Mouse (Mus musculus): ENCODE measurements around the gene Slc26a11.
"Not testable (repeated sequence)": the region's sequence is repeated elsewhere in the genome, so short reads cannot be mapped to it uniquely, and the experiment has no call there.

The Slc26a11 gene

DNA sequence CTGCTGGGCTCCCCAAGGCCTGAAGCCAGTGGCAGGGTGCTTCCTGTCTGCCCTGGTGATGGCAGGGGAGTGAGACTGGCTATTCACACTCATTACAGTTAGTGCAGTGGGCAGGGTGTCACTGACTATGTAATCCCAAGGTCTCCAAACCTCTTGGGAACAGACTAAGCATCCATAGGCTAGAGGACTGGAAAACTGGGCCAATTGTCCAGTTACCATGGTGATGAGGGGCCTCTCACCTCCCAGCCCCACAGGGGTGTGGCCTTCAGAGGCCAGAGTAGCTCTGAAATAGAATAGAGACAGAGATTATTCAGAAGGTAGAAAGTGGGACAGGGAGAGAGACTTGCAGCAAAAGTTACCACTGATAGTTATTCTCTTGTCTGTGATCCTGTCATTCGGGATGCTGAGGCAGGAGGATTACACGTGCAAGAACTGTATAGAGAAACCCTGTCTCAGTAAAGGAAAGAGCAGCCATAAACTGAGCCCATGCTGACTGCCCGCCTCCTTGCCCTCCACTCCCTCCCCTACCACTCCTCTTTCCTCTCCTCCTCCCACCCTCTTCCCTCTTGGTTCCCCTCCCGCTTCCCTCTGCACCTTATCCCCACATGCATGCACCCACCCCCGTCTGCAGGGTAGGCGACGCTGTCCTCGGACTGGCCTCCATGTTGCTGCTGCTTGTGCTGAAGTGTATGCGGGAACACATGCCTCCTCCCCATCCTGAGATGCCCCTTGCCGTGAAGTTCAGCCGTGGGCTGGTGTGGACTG lies 7.6 kb downstream of the Slc26a11 start:
- DNase-seq (ENCODE audit: low spot score in 2 of 2) = no peak

DNA sequence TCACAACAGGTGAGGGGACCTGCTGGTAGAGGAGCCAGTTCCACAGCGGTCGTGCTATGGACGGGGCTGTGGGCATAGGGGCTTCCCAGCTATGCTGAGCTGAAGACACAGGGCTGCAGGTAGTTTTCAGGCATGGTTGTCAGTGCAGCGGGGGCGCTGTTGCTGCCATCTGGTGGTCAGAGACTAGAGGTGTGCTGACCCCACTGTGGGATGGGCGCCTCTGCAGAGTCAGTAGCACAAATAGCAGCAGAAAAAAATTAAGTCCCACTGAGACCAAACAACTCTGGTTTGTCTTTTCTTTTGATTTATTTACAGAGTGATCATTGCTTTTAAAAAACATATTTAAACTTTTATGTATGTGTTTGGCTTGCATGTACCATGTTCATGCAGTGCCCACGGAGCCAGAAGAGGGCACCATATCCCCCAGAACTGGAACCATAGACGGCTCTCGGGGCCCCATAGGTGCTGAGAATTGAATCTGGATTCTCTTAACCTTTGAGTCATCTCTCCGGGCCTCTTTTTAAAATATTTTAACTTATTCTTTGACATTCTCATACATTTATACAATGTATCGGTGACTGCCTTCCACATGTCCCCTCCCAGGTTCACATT lies 8.3 kb downstream of the Slc26a11 start:
- peak; percentile 66 to 84 for DNase-seq (ENCODE audit: low spot score in 2 of 2)

DNA sequence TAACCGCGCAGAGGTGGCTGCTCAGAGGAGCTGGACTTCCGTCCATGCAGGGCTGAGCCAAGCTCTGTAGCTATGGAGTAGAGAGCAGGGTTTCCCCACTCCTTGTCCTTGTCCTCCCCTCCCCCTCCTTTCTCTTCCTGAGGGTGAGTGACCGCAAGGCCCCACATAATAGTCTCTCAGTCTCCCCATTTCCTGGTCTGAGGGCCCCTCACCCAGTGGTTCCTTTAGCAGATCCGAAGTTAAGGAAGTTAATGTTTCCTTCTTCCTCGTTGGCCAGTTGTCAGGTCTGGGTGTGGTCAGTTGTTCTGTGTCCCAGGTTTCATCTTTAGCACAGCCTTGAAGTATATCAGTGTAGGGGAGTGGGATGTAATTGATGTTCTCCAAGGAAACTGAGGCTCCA lies 20.1 kb downstream of the Slc26a11 start:
- no peak for DNase-seq (ENCODE audit: low spot score in 2 of 2)

DNA sequence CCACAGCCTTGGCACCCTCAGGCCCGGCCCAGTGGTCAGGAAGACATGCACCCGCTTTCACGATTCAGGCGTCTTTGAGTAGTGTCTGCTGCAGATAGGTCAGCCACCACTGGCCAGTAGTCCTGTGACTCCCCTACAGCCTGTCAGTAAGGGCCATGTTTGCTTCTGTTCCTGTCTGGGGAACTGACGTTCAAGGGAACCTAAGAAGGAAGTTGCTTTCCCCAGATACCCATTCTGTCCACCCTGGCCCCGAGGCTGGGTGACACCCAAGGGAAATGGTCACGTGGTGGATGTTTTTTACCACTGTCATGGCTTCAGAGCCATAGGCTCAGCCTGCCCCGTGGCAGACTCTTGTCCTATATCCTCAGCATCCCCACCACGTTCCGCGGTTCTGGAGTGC lies 22.0 kb downstream of the Slc26a11 start:
- DNase-seq (ENCODE audit: low spot score in 2 of 2) = no peak

DNA sequence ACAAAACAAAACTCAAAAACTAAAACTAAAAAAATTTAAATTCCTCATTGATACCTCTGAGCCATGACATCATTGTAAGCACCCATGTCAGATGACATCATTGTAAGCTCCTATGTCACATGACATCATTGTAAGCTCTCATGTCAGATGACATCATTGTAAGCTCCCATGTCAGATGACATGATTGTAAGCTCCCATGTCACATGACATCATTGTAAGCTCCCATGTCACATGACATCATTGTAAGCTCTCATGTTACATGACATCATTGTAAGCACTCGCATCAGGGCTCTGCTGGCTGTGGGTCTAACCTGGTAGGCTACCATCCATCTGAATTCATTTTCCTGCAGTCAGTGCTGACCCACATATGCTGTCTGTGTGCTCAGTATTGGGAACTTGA lies 23.2 kb downstream of the Slc26a11 start:
- no peak for DNase-seq (ENCODE audit: low spot score in 2 of 2)

DNA sequence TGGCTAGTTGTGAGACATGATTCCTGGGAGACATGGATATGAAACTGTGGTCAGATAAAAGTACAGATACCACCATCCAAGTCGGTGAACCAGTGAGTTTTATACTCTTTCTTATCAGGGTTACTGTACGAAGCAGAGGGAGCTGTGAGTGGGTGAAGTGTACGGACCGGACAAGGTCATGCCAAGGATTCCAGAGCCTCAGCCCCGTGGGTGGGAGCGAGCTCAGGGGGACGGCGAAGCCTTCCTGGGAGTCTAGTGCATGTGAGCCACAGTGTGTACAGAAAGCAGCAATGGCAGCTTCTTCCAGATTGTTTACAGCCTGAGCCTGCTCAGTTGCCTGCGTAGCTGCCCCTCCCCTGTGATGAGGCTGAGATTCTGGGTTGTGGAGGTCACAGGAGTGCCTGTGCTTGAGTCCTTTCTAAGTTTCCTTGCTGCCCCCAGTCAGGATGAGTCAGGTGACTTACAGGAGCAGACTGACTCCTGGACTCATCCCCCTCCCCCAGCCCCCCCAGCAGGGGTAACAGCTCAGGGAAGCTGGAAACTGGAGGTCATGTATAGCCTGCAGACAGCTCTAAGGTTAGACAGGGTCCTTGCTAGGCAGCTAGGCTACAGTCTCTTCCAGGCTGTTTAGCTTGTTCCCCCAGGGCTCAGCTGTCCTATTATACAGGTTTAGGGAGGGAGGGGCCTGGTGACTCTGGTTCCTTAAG lies 26.4 kb downstream of the Slc26a11 start:
- DNase-seq (ENCODE audit: low spot score in 2 of 2) = no peak

DNA sequence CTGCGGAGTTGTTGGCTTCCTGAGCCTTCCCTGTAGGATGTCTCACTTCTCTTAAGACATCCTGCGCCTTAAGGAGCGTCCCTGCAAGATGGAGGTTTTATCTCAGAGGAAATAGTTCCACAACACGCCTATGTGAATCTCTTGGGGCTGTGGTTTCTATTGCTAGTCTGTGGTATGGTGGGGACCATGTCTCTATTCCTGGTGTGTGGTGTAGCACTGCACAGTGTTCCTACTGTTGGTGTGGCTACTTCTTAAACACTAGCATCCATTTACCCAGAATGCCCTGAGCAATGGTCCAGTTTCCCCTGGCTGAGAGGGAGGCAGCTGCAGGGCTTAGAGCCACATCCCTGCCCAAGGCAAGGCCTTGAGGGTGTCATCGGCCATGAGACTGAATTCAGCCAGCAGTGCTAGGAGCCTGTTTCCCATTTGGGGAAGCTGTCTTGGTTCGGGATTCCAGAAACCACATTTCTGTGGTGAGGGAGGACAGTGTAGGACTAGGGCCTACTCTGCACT lies 27.0 kb downstream of the Slc26a11 start:
- DNase-seq (ENCODE audit: low spot score in 2 of 2) = no peak

DNA sequence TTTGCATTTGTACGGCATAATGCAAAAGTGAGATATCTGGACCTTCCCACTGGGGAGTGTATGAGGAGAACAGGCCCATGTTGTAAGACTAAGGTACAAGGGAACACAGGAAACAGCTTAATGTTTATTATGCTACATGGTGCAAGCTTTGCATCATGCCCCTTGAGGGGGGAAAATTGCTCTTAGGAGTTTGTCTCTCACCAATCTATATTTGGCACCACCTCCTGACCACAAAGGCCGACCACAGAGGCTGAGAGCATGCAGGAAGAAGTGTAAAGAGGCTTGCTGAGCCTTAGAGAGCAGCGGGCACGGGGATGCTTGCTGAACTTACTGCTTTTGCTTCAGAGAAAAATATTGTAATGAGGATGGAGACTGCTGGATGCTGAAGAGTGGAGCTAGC lies 29.5 kb downstream of the Slc26a11 start:
- DNase-seq (ENCODE audit: low spot score in 2 of 2) = peak in 1 of 2 experiments; percentile 40

DNA sequence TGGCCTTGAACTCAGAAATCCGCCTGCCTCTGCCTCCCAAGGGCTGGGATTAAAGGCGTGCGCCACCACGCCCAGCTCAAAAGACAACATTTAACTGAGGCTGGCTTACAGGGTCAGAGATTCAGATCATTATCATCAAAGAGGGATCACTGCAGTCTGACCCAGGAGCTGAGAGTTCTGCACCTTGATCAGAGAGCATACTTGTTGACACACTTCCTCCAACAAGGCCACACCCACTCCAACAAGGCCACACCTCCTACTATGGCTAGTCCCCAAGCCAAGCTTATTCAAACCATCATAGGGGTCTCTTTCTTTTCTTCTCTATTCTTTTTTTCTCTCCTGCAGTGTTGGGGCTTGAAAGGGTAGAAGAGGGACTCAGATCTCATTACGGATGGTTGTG lies 30.9 kb downstream of the Slc26a11 start:
- DNase-seq (ENCODE audit: low spot score in 2 of 2) = no peak

DNA sequence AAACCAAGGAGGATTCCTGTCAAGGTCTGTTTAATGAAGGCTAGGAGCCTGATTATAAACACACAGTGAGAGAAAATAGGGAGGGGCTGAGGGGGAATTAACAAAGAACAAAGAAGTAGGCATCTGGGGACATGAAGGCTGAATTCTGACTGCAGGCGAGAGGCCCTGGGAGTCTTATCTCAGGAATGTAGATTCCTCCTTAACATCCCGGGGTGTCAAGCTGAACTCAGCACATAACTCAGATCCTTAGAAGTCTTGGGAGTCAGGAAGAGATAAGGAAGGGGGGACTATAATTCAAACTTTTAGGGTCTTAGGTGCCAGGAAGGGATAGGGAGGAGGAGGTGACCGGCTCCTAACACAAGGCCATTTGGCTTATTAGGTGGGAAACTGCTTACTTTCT lies 31.9 kb downstream of the Slc26a11 start:
- not testable (repeated sequence) for DNase-seq (ENCODE audit: low spot score in 2 of 2)

DNA sequence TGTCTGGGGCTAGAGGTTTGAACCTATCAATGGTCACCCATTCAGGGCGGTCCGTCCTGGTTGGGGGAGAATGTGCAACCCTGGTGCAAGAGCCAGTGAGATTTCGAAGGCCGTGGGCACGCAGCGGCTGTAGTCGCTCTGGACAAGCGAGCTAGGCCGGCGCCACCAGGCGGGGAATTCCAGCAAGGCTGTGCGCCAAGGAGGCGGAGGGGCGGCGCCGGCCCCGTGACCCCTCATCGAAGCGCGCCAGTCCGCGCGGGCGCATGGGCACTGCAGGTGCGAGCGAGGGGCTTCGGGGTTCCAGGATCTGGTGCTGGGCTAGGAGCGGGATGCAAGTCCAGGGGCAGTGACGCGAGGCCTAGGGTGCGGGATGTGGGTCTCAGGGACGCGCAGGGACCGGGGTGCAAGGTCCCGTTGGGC lies 34.5 kb downstream of the Slc26a11 start:
- DNase-seq (ENCODE audit: low spot score in 2 of 2) = peak; percentile 57 to 79

DNA sequence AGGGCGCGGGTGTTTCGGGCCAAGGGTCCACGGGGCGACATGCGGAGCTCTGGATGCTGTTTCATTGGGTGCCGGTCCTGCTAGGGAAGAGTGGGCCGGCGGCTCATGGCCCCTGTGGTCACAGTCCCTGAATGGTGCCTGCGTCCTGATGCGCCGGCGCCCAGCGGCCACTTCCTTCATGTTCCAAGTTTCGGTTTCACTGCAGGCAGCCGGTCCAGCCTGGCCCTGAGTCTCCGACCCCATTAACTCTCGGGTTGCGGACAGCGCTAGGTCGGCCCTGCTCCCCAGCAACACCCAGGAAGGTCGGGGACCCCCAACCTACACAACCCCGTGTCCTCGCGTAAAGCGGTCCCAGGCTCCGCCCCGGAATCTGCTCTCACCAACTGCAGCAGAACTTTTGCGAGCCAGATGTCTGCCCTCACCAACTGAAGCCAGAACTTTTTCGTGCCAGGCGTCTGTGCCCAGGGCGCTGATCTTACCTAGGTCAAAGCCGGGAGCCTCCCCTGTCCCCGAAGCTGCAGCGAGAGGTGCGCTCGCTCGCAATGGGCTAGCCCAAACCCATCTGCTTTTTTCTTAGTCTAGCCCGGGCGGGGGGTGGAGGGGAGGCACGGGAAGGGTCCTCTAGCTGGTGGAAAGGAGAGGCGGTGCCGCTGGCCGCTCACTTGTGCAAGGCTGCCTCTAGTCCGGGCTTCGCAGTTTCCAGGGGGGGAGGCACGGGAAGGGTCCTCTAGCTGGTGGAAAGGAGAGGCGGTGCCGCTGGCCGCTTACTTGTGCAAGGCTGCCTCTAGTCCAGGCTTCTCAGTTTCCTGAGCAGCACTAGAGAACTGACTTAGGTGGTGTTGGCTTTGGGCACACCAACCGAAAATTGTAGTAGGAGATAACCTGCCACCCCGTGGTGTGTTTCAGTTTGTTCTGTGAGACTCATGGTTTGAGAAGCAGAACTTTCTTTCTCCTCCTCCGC lies 35.2 kb downstream of the Slc26a11 start:
- peak; percentile 68 to 87 for DNase-seq (ENCODE audit: low spot score in 2 of 2)

DNA sequence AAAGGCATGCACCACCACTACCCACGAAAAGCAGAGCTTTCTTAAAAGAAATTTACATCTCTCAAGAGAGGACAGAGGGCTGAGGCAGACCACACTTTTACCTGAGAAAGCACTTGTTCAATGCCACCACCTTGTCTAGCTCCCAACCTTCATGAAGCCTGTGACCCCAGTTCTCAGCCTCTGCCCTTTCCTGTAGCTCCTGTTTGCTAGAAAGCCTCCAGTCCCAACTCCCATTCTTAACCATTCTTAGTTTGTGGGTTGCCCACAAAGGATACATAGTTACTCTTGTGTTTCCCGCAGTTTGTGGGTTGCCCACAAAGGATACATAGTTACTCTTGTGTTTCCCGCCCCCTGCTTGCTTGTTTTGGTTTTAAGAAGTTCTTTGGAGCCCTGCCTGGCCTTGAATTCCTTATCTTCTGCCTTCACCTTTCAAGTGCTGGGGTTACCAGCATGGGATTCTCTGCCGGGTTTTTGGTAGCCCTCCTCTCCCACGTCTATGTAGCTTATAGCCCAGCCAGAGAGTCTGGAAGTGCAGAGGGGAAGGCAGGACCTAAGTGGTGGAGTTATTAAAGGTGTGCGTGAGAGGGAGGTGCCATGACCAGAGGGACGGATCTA lies 36.1 kb downstream of the Slc26a11 start:
- DNase-seq (ENCODE audit: low spot score in 2 of 2) = peak; percentile 46 to 74

DNA sequence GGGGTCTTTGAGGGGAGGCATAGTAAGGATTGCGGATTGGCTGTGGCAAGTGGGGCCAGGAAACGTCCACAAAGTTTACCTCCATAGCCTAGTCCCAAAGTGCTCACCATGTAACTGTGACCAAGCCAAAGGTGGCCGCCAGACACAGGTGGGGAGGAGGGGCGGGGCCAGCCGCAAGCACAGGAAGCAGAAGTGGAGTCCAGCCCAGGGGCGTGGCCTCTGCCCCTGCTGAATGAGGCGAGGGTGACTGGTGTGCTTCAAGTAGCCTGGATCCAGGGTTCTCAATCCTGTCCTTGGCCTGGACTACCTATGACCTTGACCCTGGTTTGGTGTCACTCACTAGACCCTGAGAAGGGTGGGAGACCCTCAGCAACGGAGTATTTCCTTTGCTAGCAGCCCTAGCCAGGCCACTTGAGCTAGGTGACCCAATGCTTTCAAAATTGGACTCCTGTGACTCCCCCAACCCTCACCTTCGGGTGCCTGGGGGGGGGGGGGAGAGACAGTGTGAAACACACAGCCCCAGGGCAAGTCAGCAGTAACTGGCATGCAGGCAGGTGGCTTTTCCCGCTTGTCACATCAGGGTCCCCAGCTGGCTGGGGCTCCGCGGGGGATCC lies 36.8 kb downstream of the Slc26a11 start:
- peak; percentile 88 to 92 for DNase-seq (ENCODE audit: low spot score in 2 of 2)

DNA sequence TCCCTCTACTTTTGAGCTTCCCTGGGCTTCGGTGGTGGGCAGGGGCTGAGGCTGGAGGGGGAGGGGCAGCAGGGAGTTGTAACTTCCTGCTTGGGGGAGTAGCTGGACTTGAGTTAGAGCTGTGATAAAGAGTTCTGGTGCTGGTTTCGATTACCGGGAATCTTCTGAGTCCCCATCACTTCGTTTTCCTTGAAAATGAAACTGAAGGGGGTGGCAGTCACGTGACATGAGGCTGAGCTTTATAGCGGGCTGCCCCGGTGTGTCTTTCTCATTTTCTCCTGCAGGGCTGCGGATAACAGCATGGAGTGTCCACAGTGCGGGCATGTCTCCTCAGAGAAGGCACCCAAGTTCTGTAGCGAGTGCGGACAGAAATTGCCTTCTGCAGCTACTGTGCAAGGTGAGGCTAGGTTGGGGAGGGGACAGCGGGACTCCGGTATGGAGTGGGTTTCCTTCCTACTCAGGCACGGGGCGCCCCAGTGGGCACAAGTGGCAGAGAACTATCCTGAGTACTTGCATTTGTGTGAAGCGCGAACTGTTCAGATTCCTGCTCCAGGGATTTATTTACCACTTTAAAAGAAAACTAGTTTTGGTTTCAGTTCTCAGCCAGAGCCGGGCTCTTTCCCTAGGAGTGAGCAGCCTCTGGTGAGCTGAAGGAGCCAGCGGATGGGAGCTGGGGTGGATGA lies 37.6 kb downstream of the Slc26a11 start, which contains the start of gene Rnf213:
Gene Rnf213, plus strand, starts transcription at position 301 of the 683 bp plus-strand sequence.
- peak; percentile 73 to 86 for DNase-seq (ENCODE audit: low spot score in 2 of 2)

DNA sequence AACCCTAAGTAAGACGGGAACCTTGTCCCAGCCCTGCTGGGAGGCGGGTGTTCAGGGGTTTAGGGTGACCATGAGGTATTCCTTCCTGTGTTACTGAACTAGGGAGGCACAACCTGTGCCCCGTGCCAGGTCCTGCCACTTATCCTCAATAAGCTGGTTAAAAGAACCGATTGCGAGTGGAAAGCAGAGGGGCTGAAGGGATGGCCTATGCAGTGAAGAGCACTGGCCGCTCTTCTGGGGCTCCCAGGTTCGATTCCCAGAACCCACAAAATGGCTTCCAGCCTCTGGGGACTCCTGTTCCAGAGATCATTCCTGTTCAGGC lies 38.1 kb downstream of the Slc26a11 start:
- DNase-seq (ENCODE audit: low spot score in 2 of 2) = no peak

DNA sequence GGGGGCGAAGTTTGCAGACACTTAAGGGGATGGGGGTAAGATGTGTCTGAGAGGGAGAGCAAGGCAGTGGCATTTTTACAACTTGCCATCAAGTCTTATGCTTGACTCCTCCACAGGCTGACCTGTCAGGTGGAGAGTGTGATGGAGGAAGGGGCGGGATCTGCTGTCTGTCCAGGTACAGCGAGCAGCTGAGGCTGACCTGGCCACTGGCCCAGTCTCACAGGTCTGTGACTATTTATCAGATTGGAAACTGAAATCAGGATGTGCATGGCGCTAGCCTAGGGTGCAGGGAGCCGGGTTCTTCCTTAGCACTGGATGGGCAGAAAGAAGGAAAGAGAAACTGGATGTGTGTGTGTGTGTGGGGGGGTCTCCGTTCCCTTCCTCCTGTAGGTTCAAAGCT lies 38.9 kb downstream of the Slc26a11 start:
- no peak for DNase-seq (ENCODE audit: low spot score in 2 of 2)

DNA sequence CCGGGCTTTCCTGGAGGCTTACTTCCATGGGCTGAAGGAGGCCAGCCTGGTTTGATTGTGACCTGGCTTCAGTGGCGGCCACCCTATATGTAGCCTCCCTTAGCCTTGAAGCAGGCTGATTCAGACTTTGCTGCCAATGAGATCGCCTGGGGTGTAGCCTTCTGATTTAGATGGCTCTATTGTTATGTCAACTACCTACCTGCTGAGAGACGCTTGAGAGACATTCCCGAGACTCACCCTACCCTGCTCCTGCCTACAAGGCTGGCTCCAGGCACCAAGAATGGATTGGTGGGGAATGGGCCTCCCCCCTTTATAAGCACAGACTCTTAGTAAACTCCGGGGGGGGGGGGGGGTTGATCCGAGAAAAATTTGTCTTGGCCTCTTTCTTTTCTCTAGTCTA lies 40.0 kb downstream of the Slc26a11 start:
- DNase-seq (ENCODE audit: low spot score in 2 of 2) = no peak

DNA sequence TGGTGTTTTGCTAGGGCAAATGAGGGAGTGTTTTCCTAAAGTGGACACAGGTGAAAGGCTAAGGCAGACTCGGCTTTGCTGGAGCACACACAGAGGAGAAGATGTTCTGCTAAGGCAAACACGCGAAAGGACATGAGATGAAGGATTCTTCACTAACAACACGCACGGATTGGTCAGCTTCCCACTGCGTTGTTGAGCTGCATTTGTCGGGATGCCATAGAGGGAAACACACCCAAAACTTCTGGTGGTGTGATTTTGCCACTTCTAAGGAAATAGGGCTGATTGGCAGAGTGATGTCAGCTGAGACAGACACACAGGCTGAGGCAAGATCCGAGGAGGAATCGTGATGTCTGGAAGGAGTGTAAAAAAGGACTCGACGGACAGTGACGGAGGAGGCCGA lies 40.6 kb downstream of the Slc26a11 start:
- no peak for DNase-seq (ENCODE audit: low spot score in 2 of 2)

DNA sequence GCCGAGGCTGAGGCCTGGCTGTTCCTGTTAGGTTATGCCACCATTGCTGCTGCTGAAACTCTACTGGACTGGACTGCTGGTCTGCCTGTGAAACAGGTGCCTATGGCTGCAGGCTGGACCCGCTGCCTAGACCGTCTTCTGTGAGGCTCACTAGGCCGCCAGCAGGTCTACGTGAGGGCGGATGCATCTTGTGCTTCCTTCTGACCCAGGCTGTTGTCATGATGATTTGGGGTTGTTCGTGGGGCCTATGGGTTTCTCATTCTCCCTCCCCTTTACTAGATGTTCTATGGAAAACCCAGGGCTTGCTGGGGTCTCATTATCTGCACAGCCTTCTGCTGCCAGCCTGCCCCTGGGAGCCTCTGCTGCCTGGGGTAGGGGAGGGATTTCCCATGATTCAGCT lies 41.1 kb downstream of the Slc26a11 start:
- DNase-seq (ENCODE audit: low spot score in 2 of 2) = no peak
